Mouse (Mus musculus): Measurements from ENCODE around the gene Slc22a5. TPM values are rescaled to one million over a fixed set of nuclear protein-coding genes. Genes with fewer than 3 reads are reported as not detected.

Gene Slc22a5
- polyA plus RNA-seq, 1 experiment from 2014 or later = 13.7 TPM

Other genes with a start within 250 kb of the Slc22a5 start
- gene Rad50, start 184.3 kb downstream of the Slc22a5 start, polyA plus RNA-seq (2015; fragmentation: Nextera tagmentation; extraction: Ambion mirVana) = 24.8 and 28.5 TPM in 2 replicates
- gene Il5, start 170.9 kb downstream of the Slc22a5 start, polyA plus RNA-seq (2015; fragmentation: Nextera tagmentation; extraction: Ambion mirVana) = not detected in 2 replicates
- gene Irf1, start 121.6 kb downstream of the Slc22a5 start, polyA plus RNA-seq (2015; fragmentation: Nextera tagmentation; extraction: Ambion mirVana) = 52.9 and 58.7 TPM in 2 replicates
- gene Gm17334, start 118.5 kb downstream of the Slc22a5 start, polyA plus RNA-seq (2015; fragmentation: Nextera tagmentation; extraction: Ambion mirVana) = 0.34 and 0.81 TPM in 2 replicates
- 1.7 and 2.4 TPM in 2 replicates for gene Gm12216, start 32.4 kb downstream of the Slc22a5 start, polyA plus RNA-seq (2015; fragmentation: Nextera tagmentation; extraction: Ambion mirVana)
- 6.1 and 7.1 TPM in 2 replicates for gene Slc22a21, start 88.7 kb upstream of the Slc22a5 start, polyA plus RNA-seq (2015; fragmentation: Nextera tagmentation; extraction: Ambion mirVana)
- 0.87 and 1.4 TPM in 2 replicates for gene Slc22a4, start 136.4 kb upstream of the Slc22a5 start, polyA plus RNA-seq (2015; fragmentation: Nextera tagmentation; extraction: Ambion mirVana)
- gene Pdlim4, start 177.4 kb upstream of the Slc22a5 start, polyA plus RNA-seq (2015; fragmentation: Nextera tagmentation; extraction: Ambion mirVana) = 35.7 and 37.8 TPM in 2 replicates
- 43.7 and 46.2 TPM in 2 replicates for gene P4ha2, start 208.4 kb upstream of the Slc22a5 start, polyA plus RNA-seq (2015; fragmentation: Nextera tagmentation; extraction: Ambion mirVana)

All from intestine, embryonic 16.5 days (tissue).